Mouse (Mus musculus): Measurements from ENCODE around the gene Hpcal1. TPM values are rescaled to one million over a fixed set of nuclear protein-coding genes. Genes with fewer than 3 reads are reported as not detected.
A peak's percentile ranks its signal among the peaks of the same experiment; 100 is the strongest.

Gene Hpcal1
- 59.3 and 62.0 TPM in 2 replicates for polyA plus RNA-seq (2015; fragmentation: Nextera tagmentation; extraction: Ambion mirVana)

GRCm38 (mm10) chr12:17690564-17691281, at the start of gene Hpcal1:
Hpcal1 (plus strand) TSS chr12:17690856.
- H3K27me3 ChIP-seq (ENCODE audit: insufficient read depth, low read length) = no peaks in the 10 kb centered on the region
- H3K9me3 ChIP-seq (ENCODE audit: low read length) = no peaks in the 10 kb centered on the region
- H3K4me3 ChIP-seq (ENCODE audit: low read length) = peak within 1 kb of the TSS; percentile 80
- WGBS = under 1% methylated on average over 67 of the region's 72 CpGs
- H3K4me1 ChIP-seq (ENCODE audit: insufficient read depth, low read length) = peaks cover 35% of the 10 kb centered on the region
- peak within 1 kb of the TSS; percentile 75 for H3K27ac ChIP-seq (ENCODE audit: low read length)
- H3K4me2 ChIP-seq (replicated peaks; ENCODE audit: low read depth, low read length) = peak within 1 kb of the TSS; percentile 73
- H3K9ac ChIP-seq (replicated peaks; ENCODE audit: low read length) = peak within 1 kb of the TSS; percentile 88
- ATAC-seq (ENCODE audit: low FRiP score, low TSS enrichment) = peak; percentile 91
- no peaks in the 10 kb centered on the region for H3K36me3 ChIP-seq (ENCODE audit: insufficient read depth, low read length)

- H3K27ac ChIP-seq (ENCODE audit: low read length) = no peak overlapping the region
- no peak overlapping the region for H3K4me2 ChIP-seq (replicated peaks; ENCODE audit: low read depth, low read length)
- H3K9ac ChIP-seq (replicated peaks; ENCODE audit: low read length) = no peak overlapping the region
- no peaks in the 10 kb centered on the region for H3K36me3 ChIP-seq (ENCODE audit: insufficient read depth, low read length)
- 65% methylated on average over 4 of the region's 4 CpGs for WGBS
- no peaks in the 10 kb centered on the region for H3K4me1 ChIP-seq (ENCODE audit: insufficient read depth, low read length)
- peak; percentile 44; the same call in 1 of the 2 replicates for ATAC-seq (ENCODE audit: low FRiP score, low TSS enrichment)
- H3K9me3 ChIP-seq (ENCODE audit: low read length) = no peaks in the 10 kb centered on the region
- no peak overlapping the region for H3K4me3 ChIP-seq (ENCODE audit: low read length)
- H3K27me3 ChIP-seq (ENCODE audit: insufficient read depth, low read length) = no peaks in the 10 kb centered on the region
These were observed 49.4 kb upstream of the Hpcal1 start for GRCm38 (mm10) chr12:17641269-17641668.

GRCm38 (mm10) chr12:17644385-17645222, 46.1 kb upstream of the Hpcal1 start:
- ATAC-seq (ENCODE audit: low FRiP score, low TSS enrichment) = 0 out of 2 replicates have a peak, but pooled peaks have one; percentile 54
- WGBS = 73% methylated on average over 12 of the region's 12 CpGs

GRCm38 (mm10) chr12:17646457-17646856, 44.2 kb upstream of the Hpcal1 start:
- WGBS = 61% methylated on average over 6 of the region's 6 CpGs
- H3K4me2 ChIP-seq (replicated peaks; ENCODE audit: low read depth, low read length) = no peak overlapping the region
- no peaks in the 10 kb centered on the region for H3K9me3 ChIP-seq (ENCODE audit: low read length)
- H3K27me3 ChIP-seq (ENCODE audit: insufficient read depth, low read length) = no peaks in the 10 kb centered on the region
- ATAC-seq (ENCODE audit: low FRiP score, low TSS enrichment) = no peak
- no peak overlapping the region for H3K9ac ChIP-seq (replicated peaks; ENCODE audit: low read length)
- H3K36me3 ChIP-seq (ENCODE audit: insufficient read depth, low read length) = no peaks in the 10 kb centered on the region
- H3K27ac ChIP-seq (ENCODE audit: low read length) = no peak overlapping the region
- H3K4me3 ChIP-seq (ENCODE audit: low read length) = no peak overlapping the region
- H3K4me1 ChIP-seq (ENCODE audit: insufficient read depth, low read length) = no peaks in the 10 kb centered on the region

More at GRCm38 (mm10) chr12:17644385-17645222, 46.1 kb upstream of the Hpcal1 start:
- H3K4me3 ChIP-seq (ENCODE audit: low read length) = no peak overlapping the region
- no peak overlapping the region for H3K9ac ChIP-seq (replicated peaks; ENCODE audit: low read length)
- no peaks in the 10 kb centered on the region for H3K27me3 ChIP-seq (ENCODE audit: insufficient read depth, low read length)
- no peak overlapping the region for H3K27ac ChIP-seq (ENCODE audit: low read length)
- no peaks in the 10 kb centered on the region for H3K9me3 ChIP-seq (ENCODE audit: low read length)
- H3K4me2 ChIP-seq (replicated peaks; ENCODE audit: low read depth, low read length) = no peak overlapping the region
- no peaks in the 10 kb centered on the region for H3K4me1 ChIP-seq (ENCODE audit: insufficient read depth, low read length)
- no peaks in the 10 kb centered on the region for H3K36me3 ChIP-seq (ENCODE audit: insufficient read depth, low read length)

- Histone ChIP-seq H3K27me3 (ENCODE audit: insufficient read depth, low read length) (no peaks in the 10 kb centered on the region), H3K4me1 (ENCODE audit: insufficient read depth, low read length) (no peaks in the 10 kb centered on the region), H3K36me3 (ENCODE audit: insufficient read depth, low read length) (no peaks in the 10 kb centered on the region), H3K9me3 (ENCODE audit: low read length) (peaks cover 13% of the 10 kb centered on the region; the same call in 1 of the 2 replicates), H3K4me2 (replicated peaks; ENCODE audit: low read depth, low read length) (no peak overlapping the region), H3K9ac (replicated peaks; ENCODE audit: low read length) (no peak overlapping the region), H3K27ac (ENCODE audit: low read length) (no peak overlapping the region), H3K4me3 (ENCODE audit: low read length) (no peak overlapping the region)
- 74% methylated on average over 7 of the region's 7 CpGs for WGBS
- ATAC-seq (ENCODE audit: low FRiP score, low TSS enrichment) = no peak
These were observed 39.2 kb upstream of the Hpcal1 start for GRCm38 (mm10) chr12:17651223-17652095.

GRCm38 (mm10) chr12:17652216-17653050, 38.2 kb upstream of the Hpcal1 start:
- Histone ChIP-seq H3K27me3 (ENCODE audit: insufficient read depth, low read length) (no peaks in the 10 kb centered on the region), H3K9me3 (ENCODE audit: low read length) (peaks cover 16% of the 10 kb centered on the region; the same call in 1 of the 2 replicates), H3K9ac (replicated peaks; ENCODE audit: low read length) (no peak overlapping the region), H3K4me1 (ENCODE audit: insufficient read depth, low read length) (no peaks in the 10 kb centered on the region), H3K4me3 (ENCODE audit: low read length) (no peak overlapping the region), H3K27ac (ENCODE audit: low read length) (no peak overlapping the region), H3K4me2 (replicated peaks; ENCODE audit: low read depth, low read length) (no peak overlapping the region), H3K36me3 (ENCODE audit: insufficient read depth, low read length) (no peaks in the 10 kb centered on the region)
- no peak for ATAC-seq (ENCODE audit: low FRiP score, low TSS enrichment)
- WGBS = 47% methylated on average over 8 of the region's 8 CpGs

- no peaks in the 10 kb centered on the region for H3K36me3 ChIP-seq (ENCODE audit: insufficient read depth, low read length)
- H3K9ac ChIP-seq (replicated peaks; ENCODE audit: low read length) = no peak overlapping the region
- H3K4me1 ChIP-seq (ENCODE audit: insufficient read depth, low read length) = no peaks in the 10 kb centered on the region
- no peak overlapping the region for H3K27ac ChIP-seq (ENCODE audit: low read length)
- H3K4me3 ChIP-seq (ENCODE audit: low read length) = no peak overlapping the region
- H3K27me3 ChIP-seq (ENCODE audit: insufficient read depth, low read length) = no peaks in the 10 kb centered on the region
- peaks cover 16% of the 10 kb centered on the region; the same call in 1 of the 2 replicates for H3K9me3 ChIP-seq (ENCODE audit: low read length)
- no peak for ATAC-seq (ENCODE audit: low FRiP score, low TSS enrichment)
- H3K4me2 ChIP-seq (replicated peaks; ENCODE audit: low read depth, low read length) = no peak overlapping the region
- WGBS = 92% methylated on average over 3 of the region's 3 CpGs
These were observed 37.4 kb upstream of the Hpcal1 start for GRCm38 (mm10) chr12:17653051-17653783.

GRCm38 (mm10) chr12:17657561-17658195, 33.0 kb upstream of the Hpcal1 start:
- H3K9ac ChIP-seq (replicated peaks; ENCODE audit: low read length) = no peak overlapping the region
- no peak overlapping the region for H3K27ac ChIP-seq (ENCODE audit: low read length)
- H3K4me2 ChIP-seq (replicated peaks; ENCODE audit: low read depth, low read length) = no peak overlapping the region
- no peak overlapping the region for H3K4me3 ChIP-seq (ENCODE audit: low read length)
- H3K9me3 ChIP-seq (ENCODE audit: low read length) = peaks cover 16% of the 10 kb centered on the region; the same call in 1 of the 2 replicates
- H3K36me3 ChIP-seq (ENCODE audit: insufficient read depth, low read length) = no peaks in the 10 kb centered on the region
- H3K27me3 ChIP-seq (ENCODE audit: insufficient read depth, low read length) = no peaks in the 10 kb centered on the region
- H3K4me1 ChIP-seq (ENCODE audit: insufficient read depth, low read length) = peaks cover 3% of the 10 kb centered on the region; the same call in 1 of the 2 replicates
- 88% methylated on average over 7 of the region's 7 CpGs for WGBS
- no peak for ATAC-seq (ENCODE audit: low FRiP score, low TSS enrichment)
